Mouse (Mus musculus) spleen, postnatal 14 days (tissue): ENCODE results near the gene Zfp648.

Source experiments
- DNase-seq, 2 experiments: peaks; one replicate each; pipeline ENCODE4 v3.0.0; 2021 to 2022; ENCODE audit warnings: low spot score in 2 of 2

Gene Zfp648

GRCm38 (mm10) chr1:154220566-154220965 is 19.6 kb downstream of the Zfp648 start:
- DNase-seq, result no peak

- no peak for DNase-seq
Observed at GRCm38 (mm10) chr1:154223807-154224207, 22.8 kb downstream of the Zfp648 start.

GRCm38 (mm10) chr1:154232594-154232993 is 31.6 kb downstream of the Zfp648 start:
- DNase-seq, result no peak

- no peak for DNase-seq
Observed at GRCm38 (mm10) chr1:154233033-154233432, 32.0 kb downstream of the Zfp648 start.

- no peak for DNase-seq
Observed at GRCm38 (mm10) chr1:154234814-154235213, 33.8 kb downstream of the Zfp648 start.

- no peak for DNase-seq
Observed at GRCm38 (mm10) chr1:154238876-154239275, 37.9 kb downstream of the Zfp648 start.

GRCm38 (mm10) chr1:154251186-154251585 is 50.2 kb downstream of the Zfp648 start:
- DNase-seq, result no peak

- DNase-seq, result no peak
Observed at GRCm38 (mm10) chr1:154252739-154253138, 51.8 kb downstream of the Zfp648 start.
